Mouse (Mus musculus) gastrocnemius, postnatal 4 days (tissue): Measurements from ENCODE around the gene Adora2b. TPM values are rescaled to one million over a fixed set of nuclear protein-coding genes. Genes with fewer than 3 reads are reported as not detected.

ENCODE experiments used
- DNase-seq, 2 experiments: peaks; one replicate each; pipeline ENCODE4 v3.0.0; 2021 to 2022; ENCODE audit warnings: low spot score in 2 of 2, mixed read lengths in 2 of 2
- long read RNA-seq, 2 experiments: library from polyadenylated mRNA; stranded (forward); transcript quantifications; one replicate each; pipeline ENCODE4 v2.0.0; 2021
- total RNA-seq, 2 experiments: library from RNA; stranded (reverse); gene quantifications; 2 replicates each; pipeline ENCODE4 v1.2.3; 2021

Adora2b gene
- 1 to 10 TPM; 2.3 to 2.4 TPM for total RNA-seq
- long read RNA-seq, experiment 1, partial matches to known transcripts: 0 of 1 reads
- long read RNA-seq, experiment 1, other reads (novel, unspliced or antisense): 0 of 1 reads
- long read RNA-seq, experiment 2, partial matches to known transcripts: 0 of 3 reads
- long read RNA-seq, experiment 2, other reads (novel, unspliced or antisense): 0 of 3 reads

DNA sequence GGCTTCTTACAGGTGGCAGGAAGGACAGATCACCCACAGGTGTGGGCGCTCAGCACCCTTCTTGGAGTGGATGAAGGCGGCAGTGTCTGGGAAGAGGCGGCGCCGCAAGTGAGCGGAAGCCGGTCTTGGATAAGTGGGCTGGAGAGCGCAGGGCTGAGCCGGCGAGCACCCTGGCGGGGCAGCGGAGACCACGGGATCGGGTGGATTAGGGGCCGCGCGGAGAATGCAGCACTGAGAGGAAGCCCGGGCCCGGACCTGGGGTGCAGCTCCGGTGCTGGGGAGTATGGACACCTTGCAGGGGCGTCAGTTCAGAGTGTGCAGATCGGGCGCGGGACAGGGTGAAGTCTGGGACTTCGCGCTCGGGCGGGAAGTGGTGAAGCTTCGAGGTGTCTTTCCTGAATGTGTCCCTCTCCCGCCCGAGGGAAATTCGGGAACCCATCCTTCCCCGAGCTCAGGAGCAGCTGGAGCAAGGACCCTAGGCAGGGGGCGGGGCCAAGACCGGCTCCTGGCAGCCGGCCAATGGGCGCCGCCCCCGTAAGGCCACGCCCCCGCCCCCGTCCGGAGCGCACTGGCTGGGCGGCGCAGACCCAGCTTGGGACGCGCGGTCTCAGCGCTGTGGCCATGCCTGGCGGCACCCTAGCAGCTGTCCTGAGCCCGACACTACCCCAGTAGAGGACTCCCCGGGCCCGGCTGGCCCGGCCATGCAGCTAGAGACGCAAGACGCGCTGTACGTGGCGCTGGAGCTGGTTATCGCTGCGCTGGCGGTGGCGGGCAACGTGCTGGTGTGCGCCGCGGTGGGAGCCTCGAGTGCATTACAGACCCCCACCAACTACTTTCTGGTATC is at the start of gene Adora2b:
Adora2b (plus strand) TSS at position 584 of the 844 bp plus-strand sequence.
- DNase-seq: peak; percentile 63 to 80

DNA sequence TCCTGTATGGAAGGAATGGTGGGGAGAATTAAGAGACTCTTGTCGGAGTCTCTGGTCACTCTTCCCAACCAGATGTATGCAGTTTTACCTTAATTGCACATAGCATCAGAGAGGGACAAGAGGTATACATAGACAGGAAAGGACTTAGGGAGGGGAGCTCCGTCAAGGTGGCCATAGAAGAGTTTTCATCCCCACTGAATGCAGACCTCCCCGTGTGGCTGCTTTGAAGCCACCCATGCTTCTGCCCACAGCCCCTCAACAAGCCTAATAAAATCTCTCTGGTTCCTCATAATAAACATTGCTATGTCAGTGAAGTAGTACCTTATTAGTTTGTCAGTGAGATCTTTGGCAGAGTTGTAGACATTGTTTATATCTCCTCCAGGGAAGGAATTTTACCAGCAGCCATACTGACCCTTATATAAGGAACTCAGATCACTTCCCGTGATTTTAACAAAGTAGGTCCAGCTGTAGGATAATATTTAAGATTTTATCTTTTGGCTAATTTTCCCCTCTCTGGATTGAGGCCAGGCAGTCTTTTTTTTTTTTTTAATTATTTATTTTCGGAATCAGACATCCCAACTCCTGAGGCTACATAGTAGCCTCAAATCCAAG is 47.8 kb upstream of the Adora2b start:
- no peak for DNase-seq

DNA sequence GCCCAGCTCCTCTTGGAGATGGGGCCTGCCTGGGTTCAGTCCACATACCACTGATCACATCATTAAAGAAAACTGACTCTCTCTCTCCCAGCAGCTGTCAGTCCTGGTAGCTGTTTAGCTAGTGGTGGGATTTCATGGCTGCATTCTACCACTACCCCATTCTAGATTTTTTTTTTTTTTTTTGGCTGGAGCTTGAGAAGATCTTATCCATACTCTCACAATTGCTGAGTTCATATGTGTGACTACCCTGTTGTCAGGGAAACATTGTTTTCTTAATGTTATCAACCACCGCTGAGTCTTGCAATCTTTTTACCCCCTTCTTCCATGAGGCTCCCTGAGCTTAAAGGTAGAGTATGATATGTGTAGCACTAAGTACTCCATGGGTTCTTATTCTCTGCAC is 46.1 kb upstream of the Adora2b start:
- no peak for DNase-seq

DNA sequence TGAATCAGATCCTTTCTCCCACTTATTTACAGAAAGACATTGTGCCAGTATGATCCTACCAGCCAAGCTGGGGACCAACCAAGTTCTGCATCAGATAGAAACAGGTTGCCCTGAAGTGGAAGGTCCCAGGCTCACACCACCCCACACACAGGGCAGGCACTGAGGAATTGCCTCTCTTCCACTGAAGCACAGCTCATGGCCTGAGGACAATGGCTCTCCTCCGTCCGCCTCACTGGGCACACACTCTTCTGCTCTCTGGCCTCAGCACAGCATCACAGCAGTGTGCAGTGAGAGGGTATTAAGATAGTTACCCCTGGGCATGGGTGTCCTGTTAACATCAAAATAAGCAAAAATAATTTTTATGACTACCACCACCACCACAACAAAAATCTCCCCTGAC is 39.7 kb upstream of the Adora2b start:
- DNase-seq: no peak

DNA sequence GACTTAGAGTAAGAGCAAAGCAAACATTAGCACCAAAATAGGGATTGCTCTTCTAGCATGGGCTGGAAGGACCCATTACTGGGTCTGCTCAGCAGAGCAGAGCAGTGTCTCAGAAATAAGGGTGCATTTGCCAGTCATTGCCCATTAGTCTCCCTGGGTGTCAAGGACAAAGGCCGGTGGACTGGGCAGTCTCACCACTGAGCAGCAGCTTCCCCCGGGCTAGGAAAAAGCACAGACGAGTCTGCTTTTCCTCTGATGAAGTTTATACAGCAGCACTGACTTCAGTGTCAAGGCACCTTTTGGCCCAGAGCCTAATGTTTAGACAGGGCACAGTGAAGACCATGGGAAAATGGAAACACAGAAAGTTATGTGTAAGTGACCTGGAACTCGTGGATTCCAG is 38.9 kb upstream of the Adora2b start:
- DNase-seq: no peak

DNA sequence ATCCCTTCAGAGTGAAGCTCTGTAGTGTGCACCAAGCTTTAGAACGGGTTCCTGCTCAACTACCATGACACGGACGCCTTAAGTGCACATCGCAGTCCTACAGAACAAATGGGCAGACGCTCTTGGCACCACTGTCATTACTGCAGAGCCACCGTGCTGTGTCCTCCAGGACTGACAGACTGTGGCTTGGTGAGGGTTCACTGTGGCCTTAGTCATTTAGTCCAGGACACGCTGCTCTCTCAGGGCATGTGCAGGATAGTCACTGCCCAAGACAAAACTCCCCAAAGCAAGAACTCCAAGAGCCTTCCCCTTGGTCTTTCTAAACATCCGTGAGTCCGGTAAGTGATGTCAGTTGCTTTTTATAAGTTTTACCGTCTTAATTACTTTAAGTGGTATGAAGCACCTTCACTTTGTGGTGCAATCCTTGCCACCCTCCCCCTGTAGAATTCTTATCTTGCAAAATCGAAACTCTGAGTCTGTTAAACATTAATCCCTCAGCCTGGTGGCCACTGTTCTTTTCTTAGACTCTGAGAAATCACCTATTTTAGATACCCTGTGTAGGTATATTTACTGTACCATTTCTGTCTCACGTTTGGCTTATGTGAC is 35.3 kb upstream of the Adora2b start:
- no peak for DNase-seq

DNA sequence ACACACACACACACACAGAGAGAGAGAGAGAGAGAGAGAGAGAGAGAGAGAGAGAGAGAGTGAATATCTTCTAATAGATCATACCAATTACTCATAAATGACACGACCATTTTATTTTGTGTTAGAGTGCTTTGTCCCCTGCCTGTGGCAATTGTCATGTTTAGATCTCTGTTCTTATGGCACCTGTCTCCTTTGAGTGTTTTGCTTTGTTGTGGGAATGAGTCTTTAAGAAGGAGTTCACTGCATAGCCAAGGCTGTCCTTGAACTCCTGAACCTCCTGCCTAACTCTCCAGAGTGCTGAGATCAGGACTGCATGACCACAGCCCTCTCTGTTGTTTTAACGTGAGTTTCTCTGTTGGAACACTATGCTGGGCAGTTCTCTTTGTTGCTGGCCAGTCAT is 33.7 kb upstream of the Adora2b start:
- DNase-seq: no peak

DNA sequence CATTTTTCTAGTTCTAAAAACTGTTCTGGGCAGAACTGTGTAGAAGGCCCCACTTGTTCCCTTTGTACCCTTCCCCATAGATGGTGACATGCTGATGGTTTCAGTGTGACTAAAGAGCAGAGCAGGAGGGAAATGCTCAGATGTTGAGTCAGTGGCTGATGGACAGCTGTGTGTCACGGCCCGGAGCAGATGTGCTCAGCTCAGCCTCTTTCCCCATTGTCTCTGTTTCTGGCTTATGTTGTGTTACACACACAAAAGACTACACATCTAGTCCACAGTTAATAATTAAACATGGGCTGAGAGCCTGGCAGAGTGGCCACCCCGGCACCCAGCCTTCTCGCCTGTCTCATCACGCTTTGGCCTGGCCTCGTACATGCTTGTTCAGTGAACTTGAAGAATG is 31.0 kb upstream of the Adora2b start:
- no peak for DNase-seq

DNA sequence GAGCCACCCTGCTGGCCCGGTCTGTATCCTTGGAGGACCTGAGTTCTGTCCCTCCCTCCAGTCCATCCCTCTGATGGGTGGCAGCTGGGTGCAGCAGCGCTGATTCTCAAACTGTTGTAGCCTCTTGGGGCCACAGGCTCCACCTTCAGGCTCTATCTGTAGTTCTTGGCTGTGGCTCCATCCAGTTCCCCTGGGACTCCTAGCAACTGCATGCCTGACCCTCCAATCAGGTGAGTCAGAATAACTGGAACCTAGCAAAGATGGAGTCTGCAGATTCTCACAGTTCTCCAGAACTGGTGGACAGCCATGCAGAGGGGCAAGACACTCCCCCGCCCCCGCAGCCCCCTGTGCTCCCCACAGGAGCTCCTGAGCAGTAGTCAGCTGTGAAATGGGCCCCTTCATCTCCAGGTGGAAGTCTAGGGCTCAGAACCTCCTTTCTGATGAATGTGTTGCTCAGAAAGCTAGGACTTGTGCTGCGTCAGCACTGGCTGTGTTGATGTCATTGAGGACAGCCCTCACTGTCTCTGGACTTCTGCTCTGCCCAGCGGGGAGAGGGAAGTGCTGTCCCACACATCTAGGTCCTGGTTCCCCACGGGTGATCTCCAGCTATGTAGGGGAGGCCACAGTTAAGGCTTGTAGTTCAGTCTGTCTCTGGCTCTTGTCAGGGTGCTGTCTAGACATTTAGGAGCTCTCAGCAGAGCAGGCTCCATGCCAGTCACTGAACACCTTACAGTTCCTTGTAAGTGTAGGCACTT is 27.9 kb upstream of the Adora2b start:
- DNase-seq: no peak

DNA sequence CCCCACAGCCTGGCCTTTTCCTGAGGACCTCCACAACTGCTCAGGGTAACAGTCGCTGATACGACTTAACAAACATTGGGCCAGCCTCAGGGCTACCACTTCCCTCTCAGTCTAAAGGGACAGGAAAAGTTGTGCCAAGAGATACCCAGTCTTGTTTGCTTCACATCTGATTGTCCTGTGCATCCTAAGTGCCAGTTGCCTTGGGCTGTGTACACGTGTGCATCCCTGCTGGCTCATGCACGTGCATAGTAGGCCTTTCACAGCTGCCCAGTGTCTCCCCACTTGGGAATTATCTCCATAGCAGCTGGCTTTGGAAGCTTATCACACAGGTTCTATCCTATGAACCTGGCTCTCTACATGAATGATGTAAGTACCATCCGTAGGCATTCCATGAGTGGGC is 25.4 kb upstream of the Adora2b start:
- DNase-seq: no peak

DNA sequence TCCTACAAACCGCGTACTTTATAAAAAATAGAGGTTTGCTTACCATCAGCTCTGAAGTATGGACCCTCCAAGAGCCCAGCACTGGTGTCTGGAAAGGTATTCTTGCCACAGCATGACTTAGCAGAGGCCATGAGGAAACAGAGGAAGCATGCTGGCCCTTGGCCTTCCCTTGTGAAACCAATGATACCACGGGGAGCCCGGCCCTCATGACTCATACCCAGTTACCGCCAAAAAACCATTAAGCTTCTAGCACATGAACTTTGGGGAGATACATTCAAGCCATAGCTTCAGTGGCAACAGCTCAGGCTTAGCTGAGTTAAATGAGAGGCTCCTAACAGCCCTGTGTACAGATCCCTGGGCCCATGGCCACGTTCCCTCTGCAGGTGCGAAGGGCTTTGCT is 24.8 kb upstream of the Adora2b start:
- no peak for DNase-seq

DNA sequence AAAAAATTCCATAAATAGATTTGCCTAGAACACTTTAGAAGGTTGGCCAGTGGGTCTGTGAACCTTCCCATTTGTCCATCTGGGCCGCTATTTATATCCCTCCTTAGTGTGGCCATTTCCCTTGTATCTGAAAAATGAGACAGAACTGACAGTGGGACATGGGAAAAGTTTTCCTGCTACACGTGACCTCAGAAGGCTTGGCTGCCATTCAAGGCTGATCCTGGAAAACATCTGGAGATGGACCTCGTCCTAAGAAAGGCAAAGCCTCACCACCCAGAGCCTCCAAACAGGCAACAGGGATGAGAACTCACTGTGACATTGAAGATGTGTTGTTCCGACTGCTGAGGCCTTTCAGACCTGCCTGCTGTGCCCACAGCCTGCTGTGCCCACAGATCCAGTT is 24.0 kb upstream of the Adora2b start:
- no peak for DNase-seq

DNA sequence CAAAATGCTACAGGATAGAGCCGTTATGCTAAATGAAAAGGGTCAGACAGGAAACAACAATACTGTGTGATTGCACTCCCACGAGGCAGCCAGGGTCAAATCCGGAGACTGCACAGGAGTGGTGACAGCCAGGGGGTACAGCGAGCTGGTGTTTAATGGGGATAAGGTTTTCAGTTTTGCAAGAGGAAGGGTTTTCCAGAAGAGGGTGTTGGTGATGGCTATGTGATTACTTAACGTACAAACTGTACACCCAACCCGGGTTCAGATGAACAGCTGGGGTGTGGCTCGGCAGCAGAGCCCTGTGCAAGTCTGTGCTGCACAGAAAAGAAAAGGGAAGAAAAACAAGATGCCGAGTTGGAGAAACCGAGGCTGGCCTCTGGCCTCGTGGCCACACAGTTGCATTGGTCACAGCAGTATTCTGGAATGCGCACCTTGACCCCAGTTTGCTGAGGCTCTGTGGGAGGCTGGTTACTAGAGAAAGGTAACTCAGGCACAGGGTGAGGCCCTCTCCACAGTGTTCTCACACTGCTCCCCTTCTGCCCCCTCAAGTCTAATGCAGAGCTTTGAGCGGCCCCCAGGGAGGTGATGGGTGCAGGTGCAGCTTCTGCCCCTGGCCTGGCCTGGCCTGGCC is 8.0 kb upstream of the Adora2b start:
- DNase-seq: no peak

DNA sequence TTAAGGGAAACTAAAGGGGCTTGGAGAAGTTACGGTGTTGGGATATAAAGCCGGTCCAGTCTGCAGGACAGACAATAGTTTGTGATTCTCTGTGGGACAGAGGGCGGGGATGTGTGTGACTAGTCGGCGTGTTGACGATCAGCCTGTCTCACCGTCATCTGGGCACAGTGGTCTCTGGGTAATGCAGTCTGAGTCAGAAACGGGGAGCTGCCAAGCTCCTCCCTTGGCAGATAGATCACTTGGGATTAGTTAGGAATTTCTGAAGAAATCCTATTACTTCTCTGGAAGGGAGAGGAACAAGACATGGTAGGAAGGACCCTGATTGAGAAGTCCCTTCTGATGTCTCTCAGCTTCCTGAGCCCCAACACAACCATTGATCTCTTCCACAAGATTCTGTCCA is 4.9 kb upstream of the Adora2b start:
- DNase-seq: no peak

DNA sequence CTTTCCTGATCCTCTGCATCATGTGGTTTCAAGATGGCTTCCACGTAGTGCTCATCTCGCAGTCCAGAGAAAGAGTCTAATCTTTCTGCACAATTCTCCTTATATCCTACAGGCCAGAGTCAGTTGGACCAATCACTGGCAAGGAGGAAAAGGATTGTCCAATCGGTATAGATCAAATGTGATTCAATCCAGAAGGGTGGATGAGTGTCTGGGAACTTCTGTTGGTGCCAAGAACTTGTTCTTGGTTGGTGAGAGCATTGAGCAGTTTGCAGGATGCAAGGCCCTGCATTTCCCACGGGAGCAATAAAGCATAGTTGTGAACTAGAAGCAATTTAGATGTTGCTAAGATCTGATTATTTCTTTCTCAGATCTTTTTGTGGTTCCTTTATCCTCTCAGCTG is 4.3 kb upstream of the Adora2b start:
- no peak for DNase-seq

DNA sequence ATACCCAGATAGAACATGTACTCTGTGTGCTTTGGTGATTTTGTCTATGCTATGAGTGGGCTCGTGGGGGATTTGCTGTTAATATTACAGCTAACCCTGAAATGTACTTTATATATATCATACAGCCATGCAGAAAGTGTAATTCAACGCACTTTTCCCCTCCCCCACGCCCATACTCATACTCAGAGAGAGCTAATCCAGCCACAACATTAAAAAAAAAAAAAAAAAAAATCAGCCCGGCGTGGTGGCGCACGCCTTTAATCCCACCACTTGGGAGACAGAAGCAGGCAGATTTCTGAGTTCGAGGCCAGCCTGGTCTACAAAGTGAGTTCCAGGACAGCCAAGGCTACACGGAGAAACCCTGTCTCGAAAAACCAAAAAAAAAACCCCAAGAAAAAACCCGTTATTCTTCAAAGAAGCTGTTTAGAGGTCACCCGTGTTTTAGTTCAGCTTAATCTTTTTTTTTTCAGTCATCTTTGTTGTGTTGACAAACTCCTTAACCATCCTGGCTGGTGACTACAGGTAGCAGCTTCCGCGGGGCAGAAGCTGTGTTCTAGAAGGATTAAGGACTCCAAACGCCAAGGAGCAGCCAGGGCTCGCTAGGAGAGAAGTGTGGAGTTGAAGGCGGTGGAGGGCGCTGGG is 904 bp upstream of the Adora2b start:
- DNase-seq: no peak

DNA sequence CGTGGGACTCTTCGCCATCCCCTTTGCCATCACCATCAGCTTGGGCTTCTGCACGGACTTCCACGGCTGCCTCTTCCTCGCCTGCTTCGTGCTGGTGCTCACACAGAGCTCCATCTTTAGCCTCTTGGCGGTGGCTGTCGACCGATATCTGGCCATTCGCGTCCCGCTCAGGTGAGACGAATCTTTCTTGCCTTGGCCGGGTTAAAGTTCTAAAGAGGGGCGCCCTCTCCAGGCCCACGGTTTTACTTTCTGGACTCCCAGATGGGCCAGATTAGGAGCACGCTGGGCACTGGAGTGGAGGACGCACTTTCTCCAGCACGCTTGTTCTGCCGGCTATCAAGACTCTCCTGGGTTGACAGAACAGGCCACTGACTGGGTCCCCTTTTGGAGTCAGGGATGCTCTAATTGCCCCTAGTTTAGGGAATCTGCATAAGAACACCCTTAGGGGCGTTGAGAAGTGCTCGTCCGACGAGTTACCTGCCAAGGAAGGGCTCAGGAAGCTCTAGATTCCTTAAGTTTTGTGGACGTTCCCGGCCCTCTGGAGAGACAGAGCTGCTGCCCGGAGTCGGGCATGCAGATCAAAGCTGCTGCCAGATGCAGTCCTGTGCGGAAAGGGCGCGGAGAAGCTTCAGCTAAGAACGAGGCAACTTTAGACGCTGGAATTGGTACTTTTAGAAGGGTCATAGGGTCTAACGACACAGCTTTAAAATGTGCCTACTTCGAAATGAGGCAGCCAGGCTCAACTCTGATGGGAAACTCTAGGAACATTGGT is 668 bp downstream of the Adora2b start:
- peak in 1 of 2 experiments; percentile 30 for DNase-seq

DNA sequence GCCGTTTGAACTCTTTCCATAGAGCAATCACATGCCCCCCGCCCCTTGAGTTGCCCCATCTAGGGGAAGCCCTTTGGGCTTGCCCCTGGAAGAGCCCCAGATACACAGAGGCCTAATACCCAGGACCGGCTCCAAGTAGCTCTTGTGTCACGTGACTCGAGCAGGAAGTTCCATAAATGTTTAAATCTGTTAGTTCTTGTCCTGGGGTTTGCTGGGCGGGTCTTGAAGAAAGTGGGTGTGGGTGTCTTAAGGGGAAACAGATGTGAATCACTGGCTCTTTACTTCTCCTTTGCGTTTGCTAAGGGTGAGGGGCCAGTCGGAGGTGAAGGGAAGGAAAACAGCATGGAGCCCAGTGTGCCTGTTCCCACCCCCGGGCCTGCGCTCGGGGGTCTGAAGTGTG is 2.3 kb downstream of the Adora2b start:
- DNase-seq: peak in 1 of 2 experiments; percentile 35

DNA sequence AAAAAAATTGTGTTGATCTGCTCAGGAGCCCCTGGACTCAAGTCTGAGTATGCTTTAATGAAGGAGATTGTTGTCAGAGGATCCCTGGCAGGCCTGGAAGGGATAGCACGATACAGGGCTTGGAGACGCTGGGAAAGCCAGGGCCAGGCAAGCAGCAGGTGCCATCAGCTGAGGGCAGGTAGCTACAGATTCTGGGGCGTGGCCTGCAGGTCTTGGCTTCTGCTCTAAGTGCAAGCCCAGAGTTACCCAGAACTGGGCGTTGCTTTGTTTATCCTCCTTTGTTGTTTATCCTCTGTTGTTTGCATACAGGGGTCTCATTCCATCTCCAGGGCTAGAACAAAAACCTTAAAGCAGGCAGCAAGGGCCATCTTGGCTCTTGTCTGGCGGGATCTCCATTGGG is 4.6 kb downstream of the Adora2b start:
- DNase-seq: no peak

DNA sequence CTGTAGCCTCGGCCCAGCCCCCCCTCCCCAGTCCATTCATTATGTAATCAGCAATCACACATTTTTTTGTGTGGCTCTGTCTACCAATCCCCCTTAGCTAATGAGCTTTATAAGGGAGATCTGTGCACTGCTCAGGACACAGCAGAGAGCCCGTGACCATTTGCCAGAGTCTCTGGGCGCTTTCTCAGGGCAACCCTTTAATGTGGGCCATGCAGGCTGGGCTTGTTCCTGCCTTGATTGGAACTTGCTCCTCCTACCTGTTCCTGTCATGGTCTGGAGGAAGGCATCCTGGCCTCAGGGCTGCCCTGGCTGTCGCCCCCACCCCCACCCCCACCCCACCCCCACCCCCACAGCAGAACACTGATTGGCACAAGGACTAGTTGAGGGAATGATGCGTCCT is 10.4 kb downstream of the Adora2b start:
- DNase-seq: no peak
